Mouse (Mus musculus): ENCODE measurements around the gene Cbs. TPM values are rescaled to one million over a fixed set of nuclear protein-coding genes. Genes with fewer than 3 reads are reported as not detected.
A peak's percentile ranks its signal among the peaks of the same experiment; 100 is the strongest.

The Cbs gene
- polyA plus RNA-seq, 1 experiment from 2014 or later, result 2.4 TPM

DNA sequence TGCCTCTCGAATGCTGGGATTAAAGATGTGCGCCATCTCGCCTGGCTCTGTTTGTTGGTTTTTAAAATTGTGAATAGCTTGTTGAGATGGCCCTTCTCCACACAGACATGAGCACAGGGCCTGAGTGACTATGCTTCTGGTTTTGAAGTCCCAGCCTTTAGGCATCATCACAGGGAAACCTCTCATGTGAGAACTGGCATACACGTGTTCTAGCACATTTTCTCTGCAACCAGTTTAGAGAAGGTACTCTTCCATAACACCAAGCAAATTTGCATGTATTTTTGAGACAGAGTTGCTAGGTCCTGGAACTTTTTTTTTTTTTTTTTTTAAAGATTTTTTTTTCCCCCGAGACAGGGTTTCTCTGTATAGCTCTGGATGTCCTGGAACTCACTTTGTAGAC is 19.6 kb upstream of the Cbs start:
- 88% methylated on average over 5 of the region's 5 CpGs for WGBS
- no peak overlapping the region for H3K27ac ChIP-seq (ENCODE audit: low read depth, low read length)
- H3K4me1 ChIP-seq (ENCODE audit: control insufficient read depth, insufficient read depth, low read length), result peaks cover 12% of the 10 kb centered on the region
- peaks cover 19% of the 10 kb centered on the region for H3K36me3 ChIP-seq (ENCODE audit: control insufficient read depth, insufficient read depth, low read length)
- no peak overlapping the region for H3K4me3 ChIP-seq (ENCODE audit: low read depth, low read length)
- no peaks in the 10 kb centered on the region for H3K9me3 ChIP-seq (ENCODE audit: control insufficient read depth, low read length)
- DNase-seq (ENCODE audit: low spot score), result no peak
- no peak overlapping the region for H3K9ac ChIP-seq (ENCODE audit: low read length)
- no peak overlapping the region for H3K4me2 ChIP-seq (ENCODE audit: low read depth)
- no peaks in the 10 kb centered on the region for H3K27me3 ChIP-seq (ENCODE audit: control insufficient read depth, insufficient read depth, low read length)
- no peak for ATAC-seq (ENCODE audit: insufficient read depth, low FRiP score, low TSS enrichment)

- 87% methylated on average over 4 of the region's 4 CpGs for WGBS
- H3K4me3 ChIP-seq (ENCODE audit: low read depth, low read length), result no peak overlapping the region
- H3K36me3 ChIP-seq (ENCODE audit: control insufficient read depth, insufficient read depth, low read length), result peaks cover 26% of the 10 kb centered on the region
- no peak overlapping the region for H3K4me2 ChIP-seq (ENCODE audit: low read depth)
- ATAC-seq (ENCODE audit: insufficient read depth, low FRiP score, low TSS enrichment) (no peak), DNase-seq (ENCODE audit: low spot score) (no peak)
- H3K9me3 ChIP-seq (ENCODE audit: control insufficient read depth, low read length), result no peaks in the 10 kb centered on the region
- H3K9ac ChIP-seq (ENCODE audit: low read length), result no peak overlapping the region
- H3K4me1 ChIP-seq (ENCODE audit: control insufficient read depth, insufficient read depth, low read length), result peaks cover 12% of the 10 kb centered on the region
- no peak overlapping the region for H3K27ac ChIP-seq (ENCODE audit: low read depth, low read length)
- H3K27me3 ChIP-seq (ENCODE audit: control insufficient read depth, insufficient read depth, low read length), result no peaks in the 10 kb centered on the region
Observed at GRCm38 (mm10) chr17:31655366-31655765, 18.3 kb upstream of the Cbs start.

GRCm38 (mm10) chr17:31653277-31653676 is 16.2 kb upstream of the Cbs start:
- Histone ChIP-seq H3K27me3 (ENCODE audit: control insufficient read depth, insufficient read depth, low read length) (no peaks in the 10 kb centered on the region), H3K4me2 (ENCODE audit: low read depth) (no peak overlapping the region), H3K4me3 (ENCODE audit: low read depth, low read length) (no peak overlapping the region), H3K27ac (ENCODE audit: low read depth, low read length) (no peak overlapping the region), H3K36me3 (ENCODE audit: control insufficient read depth, insufficient read depth, low read length) (peaks cover 35% of the 10 kb centered on the region), H3K9ac (ENCODE audit: low read length) (no peak overlapping the region), H3K4me1 (ENCODE audit: control insufficient read depth, insufficient read depth, low read length) (peaks cover 6% of the 10 kb centered on the region), H3K9me3 (ENCODE audit: control insufficient read depth, low read length) (no peaks in the 10 kb centered on the region)
- no peak for ATAC-seq (ENCODE audit: insufficient read depth, low FRiP score, low TSS enrichment)
- DNase-seq (ENCODE audit: low spot score), result no peak
- 93% methylated on average over 6 of the region's 6 CpGs for WGBS

DNA sequence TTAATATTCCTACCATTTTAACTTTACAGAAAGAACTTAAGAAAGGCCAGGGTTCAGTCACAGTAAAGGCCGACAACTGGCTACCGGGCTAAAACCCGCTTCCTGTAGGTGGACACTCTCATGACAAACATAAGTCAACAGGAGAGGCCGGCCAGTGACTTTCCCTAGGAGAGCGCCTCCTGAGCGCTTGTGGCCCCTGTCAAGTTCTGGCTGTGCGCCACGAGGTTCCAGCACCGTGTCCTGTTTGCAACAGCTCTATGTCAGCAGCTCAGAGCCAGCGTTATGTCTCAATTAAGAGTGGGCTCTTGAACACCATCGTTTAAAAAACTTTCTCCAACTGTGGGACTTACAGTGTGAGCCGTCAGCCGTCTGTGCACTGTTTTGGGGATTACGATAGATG is 15.1 kb upstream of the Cbs start:
- ATAC-seq (ENCODE audit: insufficient read depth, low FRiP score, low TSS enrichment) (no peak), DNase-seq (ENCODE audit: low spot score) (no peak)
- Histone ChIP-seq H3K9me3 (ENCODE audit: control insufficient read depth, low read length) (no peaks in the 10 kb centered on the region), H3K27ac (ENCODE audit: low read depth, low read length) (no peak overlapping the region), H3K36me3 (ENCODE audit: control insufficient read depth, insufficient read depth, low read length) (peaks cover 41% of the 10 kb centered on the region), H3K4me1 (ENCODE audit: control insufficient read depth, insufficient read depth, low read length) (peaks cover 1% of the 10 kb centered on the region), H3K9ac (ENCODE audit: low read length) (no peak overlapping the region), H3K4me2 (ENCODE audit: low read depth) (no peak overlapping the region), H3K27me3 (ENCODE audit: control insufficient read depth, insufficient read depth, low read length) (no peaks in the 10 kb centered on the region), H3K4me3 (ENCODE audit: low read depth, low read length) (no peak overlapping the region)
- WGBS, result 94% methylated on average over 14 of the region's 14 CpGs

DNA sequence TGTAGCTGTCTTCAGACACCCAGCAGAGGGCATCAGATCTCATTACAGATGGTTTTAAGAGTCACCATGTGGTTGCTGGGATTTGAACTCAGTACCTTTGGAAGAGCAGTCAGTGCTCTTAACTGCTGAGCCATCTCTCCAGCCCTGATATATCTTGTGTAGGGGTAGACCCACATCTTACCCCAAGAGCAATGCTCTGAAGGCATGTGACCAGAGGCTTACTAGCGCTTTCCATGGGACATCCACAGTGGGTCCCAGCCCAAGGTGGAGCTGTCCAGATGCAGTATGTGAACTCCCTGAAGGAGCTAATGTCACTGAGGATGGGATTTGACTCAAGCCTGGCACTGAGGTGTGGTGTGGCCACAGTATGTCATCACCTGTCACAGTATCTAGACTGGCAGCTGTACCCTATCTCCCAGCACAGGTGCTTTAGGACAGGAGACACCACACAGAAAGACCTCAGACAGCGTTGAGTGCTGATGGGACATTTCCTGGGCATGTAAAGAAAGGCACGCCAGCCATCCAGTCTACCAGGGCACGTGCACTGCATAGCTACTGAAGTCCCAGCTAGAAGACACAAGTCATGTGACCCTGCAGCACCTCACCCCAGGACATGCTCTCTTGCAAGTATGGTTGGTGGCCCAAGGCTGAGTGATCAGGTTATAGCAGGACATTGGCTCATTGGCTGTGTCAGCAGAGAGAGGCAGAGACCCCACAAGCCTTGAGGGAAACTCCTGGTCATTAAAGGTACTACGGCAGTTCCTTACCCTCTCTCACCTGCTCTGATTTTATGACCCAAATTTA is 9.4 kb upstream of the Cbs start:
- H3K9me3 ChIP-seq (ENCODE audit: control insufficient read depth, low read length), result no peaks in the 10 kb centered on the region
- H3K4me1 ChIP-seq (ENCODE audit: control insufficient read depth, insufficient read depth, low read length), result no peaks in the 10 kb centered on the region
- ATAC-seq (ENCODE audit: insufficient read depth, low FRiP score, low TSS enrichment) (no peak), DNase-seq (ENCODE audit: low spot score) (no peak)
- no peak overlapping the region for H3K4me2 ChIP-seq (ENCODE audit: low read depth)
- no peak overlapping the region for H3K27ac ChIP-seq (ENCODE audit: low read depth, low read length)
- no peak overlapping the region for H3K9ac ChIP-seq (ENCODE audit: low read length)
- WGBS, result 97% methylated on average over 5 of the region's 5 CpGs
- no peak overlapping the region for H3K4me3 ChIP-seq (ENCODE audit: low read depth, low read length)
- peaks cover 28% of the 10 kb centered on the region for H3K36me3 ChIP-seq (ENCODE audit: control insufficient read depth, insufficient read depth, low read length)
- H3K27me3 ChIP-seq (ENCODE audit: control insufficient read depth, insufficient read depth, low read length), result no peaks in the 10 kb centered on the region

DNA sequence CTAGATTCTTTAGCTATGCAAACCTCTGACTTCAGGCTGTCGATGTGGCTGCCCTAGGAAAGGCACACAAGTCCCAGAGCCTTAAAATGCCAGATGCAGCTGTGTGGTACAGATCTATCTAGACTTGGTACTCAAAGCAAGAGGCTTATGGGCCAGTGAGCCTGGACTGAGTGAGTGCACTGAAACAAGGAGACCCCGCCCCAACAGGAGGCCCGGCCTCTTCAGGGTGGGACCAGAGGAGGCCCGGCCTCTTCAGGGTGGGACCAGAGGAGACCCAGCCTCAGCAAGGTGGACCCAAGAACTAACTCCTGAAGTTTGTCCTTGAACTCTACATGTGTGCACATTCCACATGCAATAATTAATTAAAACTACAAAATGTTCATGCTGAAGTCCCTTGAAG is 5.9 kb upstream of the Cbs start:
- Histone ChIP-seq H3K4me3 (ENCODE audit: low read depth, low read length) (no peak overlapping the region), H3K36me3 (ENCODE audit: control insufficient read depth, insufficient read depth, low read length) (peaks cover 12% of the 10 kb centered on the region), H3K9ac (ENCODE audit: low read length) (no peak overlapping the region), H3K4me1 (ENCODE audit: control insufficient read depth, insufficient read depth, low read length) (no peaks in the 10 kb centered on the region), H3K27me3 (ENCODE audit: control insufficient read depth, insufficient read depth, low read length) (no peaks in the 10 kb centered on the region), H3K27ac (ENCODE audit: low read depth, low read length) (no peak overlapping the region), H3K9me3 (ENCODE audit: control insufficient read depth, low read length) (no peaks in the 10 kb centered on the region), H3K4me2 (ENCODE audit: low read depth) (no peak overlapping the region)
- DNase-seq (ENCODE audit: low spot score), result no peak
- 64% methylated on average over 4 of the region's 4 CpGs for WGBS
- no peak for ATAC-seq (ENCODE audit: insufficient read depth, low FRiP score, low TSS enrichment)

GRCm38 (mm10) chr17:31642331-31642730 is 5.3 kb upstream of the Cbs start:
- no peak for ATAC-seq (ENCODE audit: insufficient read depth, low FRiP score, low TSS enrichment)
- WGBS, result 55% methylated on average over 8 of the region's 8 CpGs
- no peak for DNase-seq (ENCODE audit: low spot score)
- H3K4me2 ChIP-seq (ENCODE audit: low read depth), result no peak overlapping the region
- no peak overlapping the region for H3K4me3 ChIP-seq (ENCODE audit: low read depth, low read length)
- H3K27me3 ChIP-seq (ENCODE audit: control insufficient read depth, insufficient read depth, low read length), result 0 out of 2 replicates have a peak, but pooled peaks cover 2% of the 10 kb centered on the region
- H3K36me3 ChIP-seq (ENCODE audit: control insufficient read depth, insufficient read depth, low read length), result peaks cover 8% of the 10 kb centered on the region
- H3K4me1 ChIP-seq (ENCODE audit: control insufficient read depth, insufficient read depth, low read length), result no peaks in the 10 kb centered on the region
- H3K9ac ChIP-seq (ENCODE audit: low read length), result no peak overlapping the region
- no peaks in the 10 kb centered on the region for H3K9me3 ChIP-seq (ENCODE audit: control insufficient read depth, low read length)
- no peak overlapping the region for H3K27ac ChIP-seq (ENCODE audit: low read depth, low read length)

DNA sequence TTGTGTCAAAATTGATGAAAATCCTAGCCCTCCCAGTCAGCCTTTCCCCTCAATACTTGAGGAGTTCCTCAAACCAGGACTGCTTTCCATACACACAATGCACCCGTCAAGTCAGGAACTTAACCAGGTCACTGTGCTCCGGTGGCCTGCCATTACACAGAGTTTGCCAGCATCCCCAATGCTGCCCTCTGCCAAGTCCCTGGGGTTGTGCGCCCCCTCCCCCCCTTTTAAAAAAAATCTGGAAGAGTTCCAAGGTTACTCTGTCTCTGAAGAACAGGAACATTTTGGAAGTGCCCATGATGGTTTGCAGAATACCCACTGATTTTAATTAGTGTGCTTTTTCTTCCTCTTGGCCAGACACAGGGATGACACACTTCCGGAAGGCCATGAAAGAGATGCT is 2.6 kb upstream of the Cbs start:
- H3K4me1 ChIP-seq (ENCODE audit: control insufficient read depth, insufficient read depth, low read length), result peaks cover 9% of the 10 kb centered on the region; the same call in 1 of the 2 replicates
- peaks cover 20% of the 10 kb centered on the region for H3K27me3 ChIP-seq (ENCODE audit: control insufficient read depth, insufficient read depth, low read length)

DNA sequence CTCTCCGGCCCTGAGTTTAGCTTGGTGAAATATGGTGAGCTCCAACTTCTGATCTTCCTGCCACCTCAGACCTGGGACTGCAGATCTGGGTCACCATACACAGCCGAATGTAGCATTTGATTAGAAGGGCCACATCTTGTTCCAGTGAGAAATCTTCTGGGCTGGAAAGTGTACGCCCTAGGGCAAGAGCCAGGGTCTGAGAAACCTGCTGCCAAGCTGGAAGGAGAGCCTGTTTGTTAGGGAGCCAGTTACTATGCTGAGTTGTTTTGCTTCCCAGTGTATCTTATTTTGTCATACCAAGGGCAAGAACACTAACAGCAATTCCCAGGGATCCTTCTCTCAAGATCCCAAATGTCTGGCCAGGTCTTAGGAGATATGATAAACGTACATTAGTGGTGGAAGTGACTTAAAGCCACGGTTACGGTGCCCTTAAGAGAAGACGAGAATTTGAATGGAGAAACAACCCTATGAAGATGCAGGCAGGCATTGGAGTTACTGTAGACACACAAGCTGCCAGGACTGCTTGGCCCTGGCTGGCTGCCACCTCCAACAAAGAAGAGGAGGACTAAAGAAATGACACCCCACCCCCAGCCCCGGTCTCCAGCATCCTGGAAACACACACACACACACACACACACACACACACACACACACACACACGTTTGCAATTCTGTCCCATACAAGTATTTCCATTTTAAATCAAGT is 980 bp upstream of the Cbs start:
- ATAC-seq (ENCODE audit: insufficient read depth, low FRiP score, low TSS enrichment) (no peak), DNase-seq (ENCODE audit: low spot score) (no peak)
- H3K4me1 ChIP-seq (ENCODE audit: control insufficient read depth, insufficient read depth, low read length), result peaks cover 9% of the 10 kb centered on the region; the same call in 1 of the 2 replicates
- no peak overlapping the region for H3K4me3 ChIP-seq (ENCODE audit: low read depth, low read length)
- H3K27me3 ChIP-seq (ENCODE audit: control insufficient read depth, insufficient read depth, low read length), result peaks cover 20% of the 10 kb centered on the region
- no peak overlapping the region for H3K9ac ChIP-seq (ENCODE audit: low read length)
- H3K27ac ChIP-seq (ENCODE audit: low read depth, low read length), result no peak overlapping the region
- H3K36me3 ChIP-seq (ENCODE audit: control insufficient read depth, insufficient read depth, low read length), result no peaks in the 10 kb centered on the region
- H3K9me3 ChIP-seq (ENCODE audit: control insufficient read depth, low read length), result no peaks in the 10 kb centered on the region
- peak overlapping the region; percentile 91 for H3K4me2 ChIP-seq (ENCODE audit: low read depth)
- WGBS, result 66% methylated on average over 9 of the region's 9 CpGs

More for the DNA sequence above, 2.6 kb upstream of the Cbs start:
- Histone ChIP-seq H3K4me3 (ENCODE audit: low read depth, low read length) (no peak overlapping the region), H3K27ac (ENCODE audit: low read depth, low read length) (no peak overlapping the region), H3K36me3 (ENCODE audit: control insufficient read depth, insufficient read depth, low read length) (no peaks in the 10 kb centered on the region), H3K4me2 (ENCODE audit: low read depth) (no peak overlapping the region), H3K9ac (ENCODE audit: low read length) (no peak overlapping the region), H3K9me3 (ENCODE audit: control insufficient read depth, low read length) (no peaks in the 10 kb centered on the region)
- 82% methylated on average over 4 of the region's 4 CpGs for WGBS
- DNase-seq (ENCODE audit: low spot score), result no peak
- no peak for ATAC-seq (ENCODE audit: insufficient read depth, low FRiP score, low TSS enrichment)
